Mouse (Mus musculus): ENCODE measurements around the gene Frmpd3. TPM values are rescaled to one million over a fixed set of nuclear protein-coding genes. Genes with fewer than 3 reads are reported as not detected.

Frmpd3 gene
- total and polyA plus RNA-seq, 3 experiments: not detected

DNA sequence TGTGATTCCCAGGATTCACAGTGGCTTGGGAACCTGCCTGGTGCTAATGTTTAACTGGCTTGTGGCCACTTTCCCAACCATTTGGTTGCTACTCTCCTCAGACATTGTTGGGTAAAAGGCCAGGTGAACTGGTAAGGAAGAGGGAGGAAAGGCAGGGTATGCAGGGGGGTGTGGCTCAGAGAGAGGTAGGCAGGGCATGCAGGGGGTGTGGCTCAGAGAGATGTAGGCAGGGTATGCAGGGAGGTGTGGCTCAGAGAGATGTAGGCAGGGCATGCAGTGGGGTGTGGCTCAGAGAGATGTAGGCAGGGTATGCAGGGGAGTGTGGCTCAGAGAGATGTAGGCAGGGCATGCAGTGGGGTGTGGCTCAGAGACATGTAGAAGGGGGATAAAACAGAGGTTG lies 64.4 kb downstream of the Frmpd3 start:
- Histone ChIP-seq H3K79me2 (ENCODE audit: control insufficient read depth, insufficient read depth, low read length, poor library complexity) (no peaks in the 10 kb centered on the region), H3K4me1 (ENCODE audit: control insufficient read depth in 1 of 2, insufficient read depth in 2 of 2, low read length in 2 of 2) (peaks cover 3 to 8% of the 10 kb centered on the region in 2 experiments; a peak in 3 of 4 replicates), H3K27me3 (ENCODE audit: control insufficient read depth in 1 of 2, insufficient read depth in 2 of 2, low read length in 2 of 2) (no peaks in the 10 kb centered on the region), H3K27ac (ENCODE audit: control insufficient read depth, low read depth, low read length) (no peak overlapping the region), H3K36me3 (ENCODE audit: control insufficient read depth in 1 of 2, insufficient read depth in 2 of 2, low read length in 2 of 2) (peaks cover 0 to 14% of the 10 kb centered on the region in 2 experiments; a peak in 2 of 4 replicates), H3K4me3 (ENCODE audit: control insufficient read depth in 1 of 2, insufficient read depth in 1 of 2, low read depth in 2 of 2, low read length in 2 of 2) (no peak overlapping the region), H3K9me3 (replicated peaks; ENCODE audit: insufficient read depth, low read length) (no peaks in the 10 kb centered on the region), H3K9ac (ENCODE audit: control insufficient read depth, low read depth, low read length, poor library complexity, severe bottlenecking) (no peak overlapping the region)
- peak; percentile 85 for DNase-seq (ENCODE audit: low read depth, low spot score)
- TF ChIP-seq E2F4 (IDR thresholded peaks at IDR 0.05; ENCODE audit: borderline replicate concordance, low read depth, low read length): no peak
- TF ChIP-seq MXI1 (IDR thresholded peaks at IDR 0.05; ENCODE audit: low read depth, low read length): peak; percentile 17; the same call in 1 of the 2 replicates
- TF ChIP-seq CHD2 (IDR thresholded peaks at IDR 0.05; ENCODE audit: low read length): no peak

DNA sequence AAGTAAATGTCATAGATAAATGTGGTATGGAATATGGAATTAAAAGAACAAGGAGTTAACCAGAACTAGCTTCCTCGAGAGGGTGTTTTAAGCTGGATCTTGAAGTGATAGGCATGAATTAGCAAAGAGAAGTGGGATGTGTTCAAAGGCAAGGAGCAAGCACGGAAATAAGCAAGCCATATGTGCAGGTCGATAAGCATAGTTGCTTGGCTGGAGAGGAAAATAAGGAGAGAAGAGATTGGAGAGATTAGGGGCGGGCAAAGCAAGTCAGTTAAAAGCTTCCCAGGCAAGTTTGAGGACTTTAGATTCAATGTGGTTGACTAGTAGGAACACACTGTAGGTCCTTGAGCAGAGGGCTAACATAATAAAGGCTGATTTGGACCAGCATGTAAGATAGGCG lies 65.5 kb downstream of the Frmpd3 start:
- H3K4me3 ChIP-seq (ENCODE audit: control insufficient read depth in 1 of 2, insufficient read depth in 1 of 2, low read depth in 2 of 2, low read length in 2 of 2): no peak overlapping the region
- H3K9ac ChIP-seq (ENCODE audit: control insufficient read depth, low read depth, low read length, poor library complexity, severe bottlenecking): no peak overlapping the region
- peaks cover 3 to 8% of the 10 kb centered on the region in 2 experiments; a peak in 3 of 4 replicates for H3K4me1 ChIP-seq (ENCODE audit: control insufficient read depth in 1 of 2, insufficient read depth in 2 of 2, low read length in 2 of 2)
- H3K9me3 ChIP-seq (replicated peaks; ENCODE audit: insufficient read depth, low read length): no peaks in the 10 kb centered on the region
- H3K27ac ChIP-seq (ENCODE audit: control insufficient read depth, low read depth, low read length): no peak overlapping the region
- peak; percentile 77 for DNase-seq (ENCODE audit: low read depth, low spot score)
- H3K79me2 ChIP-seq (ENCODE audit: control insufficient read depth, insufficient read depth, low read length, poor library complexity): no peaks in the 10 kb centered on the region
- peaks cover 0 to 16% of the 10 kb centered on the region in 2 experiments; a peak in 2 of 4 replicates for H3K36me3 ChIP-seq (ENCODE audit: control insufficient read depth in 1 of 2, insufficient read depth in 2 of 2, low read length in 2 of 2)
- no peaks in the 10 kb centered on the region for H3K27me3 ChIP-seq (ENCODE audit: control insufficient read depth in 1 of 2, insufficient read depth in 2 of 2, low read length in 2 of 2)
- TF ChIP-seq TAL1 (IDR thresholded peaks at IDR 0.05; ENCODE audit: low read length) (peak; percentile 80), MEF2A (IDR thresholded peaks at IDR 0.05; ENCODE audit: extremely low read depth, insufficient replicate concordance, low read depth, low read length, poor library complexity, severe bottlenecking) (no peak), SMC3 (IDR thresholded peaks at IDR 0.05; ENCODE audit: low read depth, low read length) (no peak), MAFK (IDR thresholded peaks at IDR 0.05; ENCODE audit: borderline replicate concordance, low read depth, low read length) (no peak), CHD1 (IDR thresholded peaks at IDR 0.05; ENCODE audit: low read depth, low read length) (no peak), MYB (IDR thresholded peaks at IDR 0.05; ENCODE audit: low read depth, low read length) (0 out of 2 replicates have a peak, but pooled peaks have one; percentile 34), POLR2A (IDR thresholded peaks at IDR 0.05; ENCODE audit: control insufficient read depth in 1 of 2, insufficient read depth in 1 of 2, low read depth in 1 of 2, low read length in 2 of 2, poor library complexity in 1 of 2) (no peak), TBP (IDR thresholded peaks at IDR 0.05; ENCODE audit: low read depth, low read length) (no peak), KAT2A (conservative IDR thresholded peaks at IDR 0.05; ENCODE audit: low read depth, low read length) (no peak), GATA1 (IDR thresholded peaks at IDR 0.05; ENCODE audit: low read depth, low read length) (peak; percentile 87), CTCF (IDR thresholded peaks at IDR 0.05 in 2 of 3, conservative IDR thresholded peaks at IDR 0.05 in 1 of 3; ENCODE audit: control insufficient read depth in 1 of 3, insufficient read depth in 1 of 3, low read depth in 2 of 3, low read length in 3 of 3, poor library complexity in 1 of 3, severe bottlenecking in 1 of 3) (no peak), USF1 (IDR thresholded peaks at IDR 0.05; ENCODE audit: low read depth, low read length) (no peak), EP300 (IDR thresholded peaks at IDR 0.05; ENCODE audit: low read depth in 1 of 2, low read length in 2 of 2) (peak; percentile 86 to 90), MAX (IDR thresholded peaks at IDR 0.05; ENCODE audit: low read length) (no peak), ZNF384 (IDR thresholded peaks at IDR 0.05; ENCODE audit: low read depth, low read length) (no peak), USF2 (IDR thresholded peaks at IDR 0.05; ENCODE audit: borderline replicate concordance in 1 of 2, insufficient read depth in 1 of 2, low read depth in 1 of 2, low read length in 2 of 2) (no peak), BHLHE40 (IDR thresholded peaks at IDR 0.05; ENCODE audit: borderline replicate concordance, low read depth, low read length) (no peak), RAD21 (IDR thresholded peaks at IDR 0.05; ENCODE audit: low read depth, low read length) (no peak), ZC3H11A (IDR thresholded peaks at IDR 0.05; ENCODE audit: low read depth, low read length) (no peak), TCF12 (IDR thresholded peaks at IDR 0.05; ENCODE audit: low read depth, low read length) (peak; percentile 93), ELF1 (IDR thresholded peaks at IDR 0.05; ENCODE audit: low read depth, low read length) (no peak), GABPA (IDR thresholded peaks at IDR 0.05; ENCODE audit: low read depth, low read length) (no peak), ETS1 (IDR thresholded peaks at IDR 0.05; ENCODE audit: low read depth, low read length) (peak; percentile 54; the same call in 1 of the 2 replicates), POLR2AphosphoS5 (IDR thresholded peaks at IDR 0.05; ENCODE audit: borderline replicate concordance, low read depth, low read length) (no peak), SIN3A (IDR thresholded peaks at IDR 0.05; ENCODE audit: low read length) (peak; percentile 65; the same call in 1 of the 2 replicates), NRF1 (IDR thresholded peaks at IDR 0.05; ENCODE audit: insufficient read depth, low read depth, low read length, poor library complexity, severe bottlenecking) (no peak), MYC (IDR thresholded peaks at IDR 0.05; ENCODE audit: low read depth, low read length) (0 out of 2 replicates have a peak, but pooled peaks have one; percentile 35), E2F4 (IDR thresholded peaks at IDR 0.05; ENCODE audit: borderline replicate concordance, low read depth, low read length) (no peak), CHD2 (IDR thresholded peaks at IDR 0.05; ENCODE audit: low read length) (no peak), NELFE (IDR thresholded peaks at IDR 0.05; ENCODE audit: low read depth, low read length) (no peak)
